Mouse (Mus musculus) cortical plate, adult 2 months (tissue): ENCODE data around the gene Rspry1.

ENCODE experiments used
- CTCF ChIP-seq: fragments of 200-500 bp; IDR thresholded peaks from 2 replicates; pipeline ENCODE4 v1.5.1; 2011; ENCODE audit warnings: mild to moderate bottlenecking, control low read depth, low read length; ENCODE audit not compliant: insufficient read depth; ENCODE audit errors: extremely low read depth
- POLR2A ChIP-seq: fragments of 200-500 bp; IDR thresholded peaks from 2 replicates; pipeline ENCODE4 v1.6.1; 2011; ENCODE audit warnings: mild to moderate bottlenecking, low read length, control low read depth; ENCODE audit not compliant: insufficient read depth; ENCODE audit errors: extremely low read depth

DNA sequence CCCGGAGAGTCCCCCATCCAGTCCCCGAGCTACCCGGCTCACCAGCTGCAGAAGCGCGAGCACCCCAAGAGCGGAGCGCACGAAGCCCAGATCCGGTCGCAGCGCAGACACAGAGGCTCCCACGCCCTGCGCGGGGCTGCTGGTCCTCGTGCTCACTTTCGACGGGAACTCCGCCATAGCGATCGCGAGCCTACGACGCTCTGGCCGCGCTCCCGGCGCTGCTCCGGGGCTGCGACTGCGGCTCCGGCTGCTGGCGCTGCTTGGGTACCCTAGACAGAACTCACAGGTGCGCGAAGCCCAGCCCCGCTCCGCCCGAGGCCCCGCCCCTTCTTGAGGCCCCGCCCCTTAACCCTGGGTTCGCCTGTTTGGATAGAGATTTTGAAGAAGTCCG lies 94.3 kb downstream of the Rspry1 start, which contains the start of gene Pllp:
- TF ChIP-seq CTCF (no peak), POLR2A (peak; percentile 45; the same call in 1 of the 2 replicates)
